Mouse (Mus musculus) left cerebral cortex, adult 11 months (tissue): ENCODE data around the gene Cdh12.
A peak's percentile ranks its signal among the peaks of the same experiment; 100 is the strongest.
"Not testable (repeated sequence)": the region's sequence is repeated elsewhere in the genome, so short reads cannot be mapped to it uniquely, and the experiment has no call there.

ENCODE experiments used
- DNase-seq: peaks from one replicate; pipeline ENCODE4 v3.0.0; 2022; ENCODE audit warnings: low spot score

Cdh12 gene

DNA sequence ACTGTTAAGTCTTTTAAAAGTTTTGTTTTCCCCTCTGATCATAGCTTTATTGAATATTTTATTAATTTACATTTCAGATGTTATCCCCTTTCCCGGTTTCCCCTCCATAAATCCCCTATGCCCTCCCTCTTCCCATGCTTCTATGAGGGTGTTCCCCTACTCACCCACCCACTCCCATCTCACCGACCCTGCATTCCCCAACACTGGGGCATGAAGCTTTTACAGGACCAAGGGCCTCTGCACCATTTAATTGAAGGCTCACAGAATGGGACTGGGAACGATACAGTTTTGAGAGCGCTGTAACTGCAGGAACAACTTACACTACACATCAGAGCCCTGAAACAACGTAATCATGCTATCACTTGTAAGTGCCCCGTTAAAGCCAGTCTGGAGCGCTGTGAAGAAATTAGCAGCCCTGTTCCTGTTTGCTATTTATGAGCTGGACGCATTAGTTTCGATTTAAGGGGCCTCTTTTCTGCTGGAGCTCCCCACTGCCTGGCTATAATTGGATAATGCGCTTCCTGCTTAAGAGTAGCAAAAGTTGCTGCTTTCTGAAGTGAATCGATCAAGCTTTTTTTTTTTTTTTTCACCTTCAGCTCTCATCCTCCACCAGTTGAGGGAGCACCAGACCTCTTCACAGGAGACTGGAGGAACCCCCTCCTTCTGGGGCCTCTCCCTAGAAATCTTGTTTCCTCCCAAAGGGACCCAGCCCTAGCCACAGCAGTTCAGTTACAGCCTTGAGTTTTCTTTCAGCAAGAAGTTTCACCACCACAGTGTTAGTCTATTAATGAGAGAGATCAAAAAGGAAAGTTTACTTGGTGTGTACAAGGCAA, 660.2 kb downstream of the Cdh12 start:
- no peak for DNase-seq

GRCm38 (mm10) chr15:21109889-21110500, 660.9 kb downstream of the Cdh12 start:
- no peak for DNase-seq

GRCm38 (mm10) chr15:21110874-21111603, 662.0 kb downstream of the Cdh12 start:
- no peak for DNase-seq

DNA sequence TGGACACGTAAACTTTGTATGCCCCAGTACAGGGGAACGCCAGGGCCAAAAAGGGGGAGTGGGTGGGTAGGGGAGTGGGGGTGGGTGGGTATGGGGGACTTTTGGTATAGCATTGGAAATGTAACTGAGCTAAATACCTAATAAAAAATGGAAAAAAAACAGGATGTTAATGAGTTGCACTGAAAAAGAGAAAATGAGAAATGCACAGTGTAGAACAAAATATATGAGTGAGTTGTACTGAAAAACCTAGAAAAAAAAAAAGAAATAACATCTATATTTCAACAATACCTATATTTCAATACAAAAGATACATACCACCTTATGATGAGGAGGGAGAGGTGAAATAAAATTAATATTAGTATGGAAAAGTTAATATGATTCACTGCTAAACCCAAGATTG, 665.7 kb downstream of the Cdh12 start:
- not testable (repeated sequence) for DNase-seq

- no peak for DNase-seq
Measured at GRCm38 (mm10) chr15:21130660-21131059, 681.6 kb downstream of the Cdh12 start.

DNA sequence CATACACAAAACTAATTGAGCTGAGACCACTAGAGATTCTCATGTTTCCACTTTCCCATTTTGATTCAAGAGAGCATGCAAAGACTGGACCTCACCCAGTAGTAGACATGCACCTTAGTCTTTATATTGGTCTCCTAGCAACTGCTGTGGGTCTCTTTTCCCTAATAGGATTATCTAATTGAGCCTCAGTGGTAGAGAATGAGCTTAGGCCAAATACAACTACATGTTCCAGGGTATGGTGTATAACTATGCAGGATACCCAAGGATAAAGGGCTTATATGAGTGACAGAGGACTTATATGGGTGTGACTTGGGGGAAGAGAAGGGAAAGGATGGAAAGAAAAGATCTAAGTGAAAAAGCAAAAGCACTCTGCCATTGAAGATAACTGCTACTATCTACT, 683.9 kb downstream of the Cdh12 start:
- no peak for DNase-seq

GRCm38 (mm10) chr15:21146896-21147295, 697.8 kb downstream of the Cdh12 start:
- no peak for DNase-seq

DNA sequence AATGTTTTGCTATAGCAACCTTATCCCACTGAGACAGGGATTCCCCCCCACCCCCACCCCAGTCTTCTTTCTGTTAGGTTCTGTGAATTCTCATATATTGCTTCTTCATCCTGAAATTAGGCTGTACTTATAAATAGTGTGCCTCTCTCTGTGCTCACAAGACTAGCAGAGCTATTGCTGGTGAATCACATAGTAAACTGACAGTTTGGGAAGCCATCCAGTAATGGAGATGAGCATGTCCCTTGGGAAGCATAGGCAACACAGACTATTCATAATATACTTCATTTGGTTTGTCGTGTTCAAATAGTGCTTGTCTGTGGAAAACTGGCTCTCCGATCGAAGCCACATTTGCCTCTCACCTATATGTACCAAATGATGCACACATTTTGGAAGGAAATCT, 704.5 kb downstream of the Cdh12 start:
- DNase-seq: no peak

DNA sequence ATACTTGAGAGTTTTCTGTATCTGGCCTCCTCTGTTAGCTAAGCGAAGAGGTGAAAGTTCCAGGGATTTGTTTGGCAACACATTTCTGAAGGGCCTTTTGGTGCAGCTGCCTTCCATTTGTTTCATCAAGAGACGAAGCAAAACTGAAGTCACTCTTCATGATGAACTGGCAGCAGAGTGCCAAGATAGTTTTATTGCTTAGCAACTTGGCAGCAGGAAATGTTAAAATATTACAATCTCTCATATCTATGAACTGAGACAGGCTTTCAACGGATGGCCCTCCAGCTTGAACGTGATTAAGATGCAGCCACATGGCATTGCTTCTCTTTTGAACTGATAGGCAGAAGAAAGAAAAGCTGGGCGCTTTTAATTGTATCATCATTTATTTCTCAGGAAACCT, 730.7 kb downstream of the Cdh12 start:
- no peak for DNase-seq

DNA sequence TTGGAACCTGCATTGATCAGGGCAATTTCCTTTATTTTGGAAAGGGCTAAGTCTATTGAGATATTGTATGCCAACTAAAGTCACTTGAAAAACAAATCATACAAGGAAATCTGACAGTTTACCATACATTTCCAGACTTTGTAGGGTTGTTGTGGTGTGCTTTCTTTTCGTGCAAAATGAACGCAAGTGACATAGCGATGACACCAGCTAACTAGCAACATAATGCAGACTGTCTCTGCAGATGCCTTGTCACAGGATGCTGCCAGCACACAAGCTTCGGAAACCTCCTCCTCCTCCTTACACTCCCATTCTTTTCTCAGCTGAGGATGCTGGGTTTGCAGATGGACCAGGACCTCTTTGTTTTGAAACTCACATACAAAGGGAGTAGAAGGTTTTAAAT, 731.1 kb downstream of the Cdh12 start:
- DNase-seq: no peak

DNA sequence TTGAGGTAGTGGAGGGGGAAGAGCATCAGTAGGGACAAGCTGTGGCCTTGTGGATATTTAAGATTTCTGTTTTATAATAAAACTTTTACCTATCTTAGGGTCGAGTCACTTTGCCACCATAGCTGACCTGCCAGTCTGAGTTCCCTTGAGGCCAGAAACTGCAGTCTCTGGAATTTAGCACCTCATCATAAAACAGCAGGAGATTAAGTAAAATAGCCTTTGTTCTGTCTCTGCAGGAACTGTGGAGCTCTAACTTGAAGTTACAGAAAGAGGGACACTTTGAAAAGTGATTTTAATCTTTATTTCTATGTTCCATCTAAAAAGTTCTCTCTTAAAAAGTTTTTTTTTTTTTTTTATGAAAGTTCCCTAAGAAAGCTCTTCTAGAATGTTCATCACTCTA, 736.7 kb downstream of the Cdh12 start:
- no peak for DNase-seq

- not testable (repeated sequence) for DNase-seq
Measured at GRCm38 (mm10) chr15:21210089-21210488, 761.0 kb downstream of the Cdh12 start.

DNA sequence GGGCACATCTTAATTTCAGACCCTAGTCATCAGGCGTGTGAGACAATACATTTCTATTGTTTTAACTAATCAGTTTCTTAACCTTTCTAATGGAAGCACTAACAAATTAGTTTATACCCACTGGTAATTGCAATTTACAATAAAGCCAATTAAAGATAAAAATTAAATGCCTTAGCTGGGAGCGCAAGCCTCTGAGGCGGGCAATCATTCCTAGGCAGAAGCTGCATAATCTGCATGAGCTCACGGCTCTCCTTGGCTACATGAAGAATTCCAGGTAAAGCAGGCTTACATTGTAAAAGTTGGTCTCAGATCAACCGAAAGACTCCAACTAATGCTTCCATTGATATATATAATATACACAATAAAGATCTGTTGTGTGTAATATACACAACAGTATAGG, 773.9 kb downstream of the Cdh12 start:
- no peak for DNase-seq

DNA sequence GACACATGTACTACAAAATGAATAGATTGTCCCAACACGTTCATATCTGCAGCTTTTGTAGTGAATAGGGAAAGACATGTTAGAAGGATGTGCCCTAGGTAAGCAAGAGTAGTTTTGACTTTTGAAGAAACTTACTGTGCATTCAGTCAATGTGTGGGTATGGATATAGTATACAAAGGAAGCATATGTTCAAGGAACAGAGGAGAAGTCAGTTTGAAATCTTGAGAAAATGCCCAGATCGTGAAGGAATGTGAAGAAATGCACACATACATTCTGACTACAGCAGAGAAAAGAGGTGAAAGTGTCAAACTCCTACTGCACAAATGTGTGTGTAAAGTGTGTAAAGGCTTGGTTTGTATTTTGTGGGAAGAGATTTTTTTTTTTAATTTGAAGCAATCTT, 812.3 kb downstream of the Cdh12 start:
- DNase-seq: no peak

DNA sequence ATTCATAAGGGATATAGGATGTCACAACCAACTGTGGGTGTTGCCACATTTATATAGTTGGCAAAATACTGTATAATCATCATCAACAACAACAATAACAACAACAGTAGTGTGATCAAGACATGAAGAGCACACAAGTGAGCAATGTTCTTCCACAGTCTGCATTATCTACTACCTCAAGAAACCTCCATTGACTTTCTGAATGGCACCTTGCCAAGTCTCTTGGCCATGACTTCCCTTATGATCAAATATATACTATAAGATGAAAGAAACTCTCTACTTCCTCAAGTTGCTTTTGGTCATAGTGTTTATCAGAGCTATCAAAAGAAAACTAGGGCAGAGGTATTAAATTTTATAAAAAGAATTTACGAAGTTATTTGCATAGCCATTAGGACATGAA, 820.8 kb downstream of the Cdh12 start:
- no peak for DNase-seq

- no peak for DNase-seq
Measured at GRCm38 (mm10) chr15:21297051-21297450, 848.0 kb downstream of the Cdh12 start.

DNA sequence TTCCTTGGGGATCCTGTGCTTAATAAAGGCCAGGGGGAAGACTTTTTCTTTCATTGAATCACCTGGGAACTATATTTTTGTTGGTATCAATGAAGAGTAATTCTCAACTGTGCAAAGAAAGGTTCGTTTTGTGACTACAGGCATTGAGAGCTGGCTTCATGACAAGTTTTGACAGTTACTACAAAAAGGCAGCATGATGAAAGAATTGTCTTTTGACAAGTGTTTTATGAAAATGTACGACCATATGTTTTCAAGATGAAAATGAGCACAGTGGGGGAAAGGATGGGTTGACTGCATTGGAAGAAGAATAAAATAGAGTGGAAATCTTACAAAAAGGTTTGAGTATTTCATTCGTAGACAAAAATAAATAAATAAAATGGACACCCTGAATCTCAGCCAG, 866.4 kb downstream of the Cdh12 start:
- DNase-seq: no peak

DNA sequence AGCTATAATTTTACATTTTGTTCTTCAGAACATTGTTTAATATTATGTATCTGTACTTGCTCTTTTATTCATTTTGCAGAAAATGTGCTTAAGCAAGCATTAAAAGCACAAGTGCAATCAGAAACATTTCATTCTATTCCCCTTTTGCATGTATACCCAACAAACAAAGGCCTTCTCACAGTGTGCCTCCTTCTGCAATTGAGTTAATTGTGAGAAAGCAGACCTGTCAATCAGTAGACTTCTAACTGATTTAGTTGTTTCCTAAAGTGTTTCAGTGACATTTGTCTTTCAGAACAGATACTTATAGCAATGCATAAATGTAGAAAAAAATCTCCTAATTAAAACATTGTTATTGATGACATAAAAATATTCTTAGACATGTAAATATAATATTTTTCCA, 894.8 kb downstream of the Cdh12 start:
- DNase-seq: no peak

DNA sequence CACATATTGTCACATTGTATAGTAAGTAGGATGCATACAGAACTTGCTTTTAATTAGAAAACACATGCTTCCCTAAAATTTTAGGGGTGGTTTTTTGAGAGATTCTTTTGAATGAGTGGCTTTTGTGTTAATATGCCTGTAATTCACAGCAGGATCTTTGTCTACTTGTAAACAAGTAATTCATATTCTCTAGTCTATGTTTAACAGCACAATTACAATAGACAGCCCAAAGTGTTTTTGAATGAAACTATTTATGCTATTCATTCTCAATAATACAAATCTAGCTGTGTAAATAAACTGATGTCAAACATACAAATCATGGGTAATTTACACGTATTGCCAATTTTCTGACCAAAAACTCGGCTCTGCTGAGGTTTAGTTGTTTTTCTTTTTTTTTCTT, 895.3 kb downstream of the Cdh12 start:
- no peak for DNase-seq

DNA sequence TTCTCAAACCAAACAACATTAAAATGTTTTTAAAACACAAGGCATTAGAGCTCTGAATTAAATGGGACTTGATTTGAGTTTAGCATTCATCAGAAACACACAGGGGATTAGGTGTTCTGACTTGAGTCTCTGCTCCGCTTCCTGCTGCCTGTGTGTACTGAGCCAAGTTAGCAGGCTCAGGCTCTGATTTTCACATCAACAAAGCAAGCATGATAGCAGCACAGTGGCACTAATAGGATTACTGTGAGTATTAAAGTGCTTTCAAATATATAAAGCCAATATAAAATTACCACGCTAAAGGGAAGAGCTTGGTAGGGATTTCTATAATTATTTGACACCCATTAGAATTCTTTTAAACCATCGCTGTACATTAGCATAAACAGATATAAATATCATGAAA, 895.7 kb downstream of the Cdh12 start:
- no peak for DNase-seq

- DNase-seq: peak; percentile 18
Measured at GRCm38 (mm10) chr15:21355356-21356101, 906.5 kb downstream of the Cdh12 start.

DNA sequence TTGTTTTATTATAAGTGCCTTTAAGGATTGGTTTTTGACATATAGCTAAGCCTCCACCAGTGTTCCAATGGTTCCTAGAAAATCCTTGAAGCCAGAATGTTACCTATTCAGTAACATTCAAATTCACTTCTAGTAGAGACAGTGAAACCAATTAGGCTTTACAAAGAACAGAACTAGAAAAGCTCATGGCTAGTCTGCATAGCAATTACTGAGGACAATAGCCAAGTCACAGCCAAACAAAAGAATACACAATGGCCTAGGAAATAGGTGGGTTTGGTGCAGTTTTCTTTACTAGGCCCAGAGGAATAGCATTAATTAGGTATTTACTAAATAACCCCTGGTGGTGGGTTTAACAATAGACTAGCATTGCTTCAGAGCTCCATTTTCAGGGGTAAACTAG, 917.3 kb downstream of the Cdh12 start:
- DNase-seq: no peak
